Mouse (Mus musculus): ENCODE measurements at regions not wholly inside any gene's neighbourhood (a gene's known extent, or its start where the extent isn't known, plus 50 kb on each side); places are given as distances from the start of the nearest gene placed in this dataset.

DNA sequence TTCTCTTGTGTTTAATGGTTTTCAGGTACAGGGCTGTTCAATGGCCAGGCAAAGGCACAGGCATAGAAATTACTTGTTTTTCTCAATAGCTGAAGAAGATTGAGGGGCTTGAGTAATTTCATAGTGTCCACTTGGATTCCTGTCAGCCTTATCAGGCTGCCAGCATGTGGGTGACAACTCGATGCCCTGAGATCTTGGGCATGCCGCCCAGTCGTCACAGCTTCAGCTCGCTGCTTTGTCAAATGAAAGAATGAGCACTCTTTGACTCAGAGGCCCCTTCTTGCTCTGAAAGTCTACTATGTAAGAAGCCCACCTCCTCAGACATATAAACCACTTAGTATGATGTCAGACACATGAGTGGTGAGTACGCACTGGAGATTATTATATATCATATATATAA, 272.6 kb downstream of the Rwdd3 start:
- no peak for DNase-seq
- intact Hi-C loops (cut with DNase I): no loop called here

DNA sequence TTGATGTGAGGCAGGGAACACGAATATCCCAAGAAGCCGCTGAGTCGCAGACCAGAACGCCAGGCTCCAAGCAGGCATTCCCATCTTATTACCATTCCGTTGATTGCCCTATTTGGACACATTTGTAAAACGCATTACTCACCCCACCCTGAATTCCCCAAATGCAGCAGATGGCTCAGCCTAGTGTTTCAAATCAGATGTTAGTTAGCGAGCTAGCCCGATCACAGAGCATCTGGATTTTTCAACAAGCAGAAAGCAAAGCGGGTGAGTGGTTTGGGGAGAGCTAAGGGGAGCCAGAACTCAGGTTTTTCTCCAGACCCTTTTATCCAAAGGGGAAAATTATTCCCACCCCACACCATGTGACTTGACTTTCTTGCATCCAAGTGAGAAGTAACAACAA, 273.2 kb downstream of the Rwdd3 start:
- DNase-seq: no peak
- intact Hi-C loops (cut with DNase I): no loop called here

DNA sequence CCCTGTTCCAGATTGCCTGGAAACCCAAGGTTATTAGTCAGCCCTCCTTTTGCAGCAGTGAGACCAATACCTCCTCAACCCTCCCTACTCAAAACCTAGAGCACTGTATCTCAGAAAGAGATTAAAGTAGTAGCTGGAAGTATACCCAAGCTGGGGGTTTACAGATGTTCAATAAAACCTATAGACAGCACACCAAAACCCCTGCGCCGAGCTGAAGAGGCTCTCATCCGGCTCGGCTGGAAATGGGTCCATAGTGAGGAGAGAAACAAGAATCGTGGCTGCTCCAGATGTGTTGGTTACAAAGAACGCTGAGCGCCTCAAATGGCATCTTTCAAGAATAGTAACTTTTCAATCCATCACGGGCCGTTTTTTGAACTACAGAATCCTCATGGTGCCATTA, 273.7 kb downstream of the Rwdd3 start:
- no peak for DNase-seq
- intact Hi-C loops (cut with DNase I): no loop called here

DNA sequence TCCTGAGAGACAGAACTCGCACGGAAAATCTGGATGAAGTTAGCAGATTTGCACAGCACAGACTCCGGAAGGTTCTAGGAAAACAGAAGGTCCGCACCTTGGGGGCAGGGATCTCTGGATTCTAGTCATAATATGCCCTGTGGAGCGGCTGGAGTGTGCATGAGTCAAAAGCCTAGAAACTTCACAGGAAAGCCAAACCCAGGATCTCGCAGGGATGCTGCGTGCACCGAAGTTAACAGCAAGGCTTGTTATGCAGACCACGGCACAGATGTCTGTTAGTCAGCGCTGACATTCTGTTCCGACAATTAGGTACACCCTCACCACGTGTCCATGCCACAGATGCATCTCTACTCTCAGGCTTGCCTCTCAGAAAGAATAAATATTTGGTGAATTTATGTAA, 274.3 kb downstream of the Rwdd3 start:
- no peak for DNase-seq
- intact Hi-C loops (cut with DNase I): no loop called here

DNA sequence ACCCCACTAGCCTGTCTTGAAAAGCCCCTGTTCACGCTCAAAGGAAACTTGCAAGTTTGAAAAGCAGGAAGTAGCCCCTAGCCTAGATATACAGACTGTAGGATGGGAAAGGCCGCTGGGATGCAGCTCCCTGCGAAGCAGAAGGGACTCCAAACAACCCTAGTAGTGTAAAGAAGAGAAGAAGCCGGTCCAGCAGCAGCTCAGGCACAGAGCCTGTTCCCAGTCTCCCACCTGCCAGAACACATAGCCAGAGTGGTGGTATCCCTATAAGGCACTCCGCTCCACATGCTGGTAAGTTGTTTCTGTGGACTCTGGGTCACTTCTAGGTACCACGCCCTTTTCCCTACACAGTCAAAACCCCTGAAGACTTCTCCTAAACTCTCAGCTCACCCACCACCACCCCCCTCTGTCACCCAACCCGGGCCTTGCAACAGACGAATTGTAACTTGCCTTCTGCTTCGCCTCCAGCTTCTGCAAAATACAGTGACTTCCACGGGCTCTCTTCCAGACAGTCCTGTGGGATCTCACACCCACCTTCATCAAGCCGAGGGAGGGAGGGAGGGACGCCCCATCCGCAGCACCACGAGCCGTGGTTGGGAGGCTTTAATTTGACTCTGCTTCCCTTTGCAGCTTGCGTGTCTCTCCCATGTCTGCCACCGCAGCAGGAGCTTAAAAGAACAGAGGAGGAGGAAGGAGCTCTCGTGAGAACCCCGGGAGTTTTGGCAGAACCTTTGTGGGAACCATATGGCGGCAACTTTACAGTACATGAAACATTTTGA, 285.2 kb downstream of the Rwdd3 start:
- intact Hi-C loops (cut with DNase I): no loop called here
- no peak for DNase-seq

DNA sequence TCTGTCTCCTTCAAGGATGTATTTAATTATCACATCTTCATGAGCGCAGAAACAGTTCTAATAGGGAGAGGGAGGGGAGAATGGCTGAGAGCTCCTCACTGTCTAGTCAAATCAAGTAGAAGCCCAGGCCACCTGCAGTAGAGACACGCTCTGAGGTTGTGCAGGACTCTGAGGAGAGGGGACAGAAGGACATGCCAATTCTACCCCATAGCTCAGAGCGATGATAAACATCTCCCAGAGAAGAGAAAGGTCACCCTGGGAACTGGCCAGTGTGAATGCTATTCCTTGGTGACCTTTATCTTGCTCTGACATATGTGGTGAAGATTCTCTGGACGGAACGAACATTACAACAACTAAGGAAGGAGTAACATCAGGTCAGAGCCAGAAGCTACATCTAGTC, 286.1 kb downstream of the Rwdd3 start:
- no peak for DNase-seq
- intact Hi-C loops (cut with DNase I): no loop called here

DNA sequence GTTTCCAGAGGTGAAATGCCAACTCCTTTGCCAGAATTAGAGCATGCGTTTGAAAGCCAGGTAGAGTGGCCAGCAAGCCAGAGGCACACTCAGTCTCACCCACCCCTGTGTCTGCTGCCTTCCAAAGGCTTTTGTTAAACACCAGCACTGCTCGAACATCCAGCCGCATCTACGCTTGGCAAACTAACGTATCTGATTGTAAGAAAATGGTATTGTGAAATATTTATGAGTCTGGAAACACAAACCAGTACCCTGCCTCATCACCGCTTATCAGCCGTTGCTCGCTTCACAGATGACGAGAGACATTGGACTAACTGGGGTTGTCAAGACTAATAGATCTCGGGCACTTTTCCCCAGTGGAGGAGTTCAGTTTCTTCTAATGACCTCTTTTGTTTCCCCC, 287.3 kb downstream of the Rwdd3 start:
- intact Hi-C loops (cut with DNase I): no loop called here
- DNase-seq: no peak

DNA sequence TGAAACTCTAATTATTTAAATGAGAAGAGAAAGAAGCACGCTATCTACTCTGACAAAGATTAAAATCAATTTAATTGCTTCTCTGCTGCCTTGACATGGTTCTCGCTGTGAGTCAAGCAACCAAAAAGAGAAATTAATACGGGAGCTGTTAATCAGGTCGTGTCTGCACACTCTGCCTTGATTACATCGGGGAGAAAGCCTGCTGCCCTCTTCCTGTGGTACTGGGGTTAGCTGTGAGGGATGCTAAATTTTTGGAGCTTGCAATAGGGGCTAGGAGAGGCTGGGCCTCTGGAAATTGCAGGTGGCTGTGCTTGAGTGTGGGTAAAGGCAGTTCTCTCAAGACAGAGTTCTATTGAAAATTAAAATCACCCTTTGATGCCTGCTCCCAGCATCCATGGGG, 287.8 kb downstream of the Rwdd3 start:
- DNase-seq: no peak
- intact Hi-C loops (cut with DNase I): no loop called here

DNA sequence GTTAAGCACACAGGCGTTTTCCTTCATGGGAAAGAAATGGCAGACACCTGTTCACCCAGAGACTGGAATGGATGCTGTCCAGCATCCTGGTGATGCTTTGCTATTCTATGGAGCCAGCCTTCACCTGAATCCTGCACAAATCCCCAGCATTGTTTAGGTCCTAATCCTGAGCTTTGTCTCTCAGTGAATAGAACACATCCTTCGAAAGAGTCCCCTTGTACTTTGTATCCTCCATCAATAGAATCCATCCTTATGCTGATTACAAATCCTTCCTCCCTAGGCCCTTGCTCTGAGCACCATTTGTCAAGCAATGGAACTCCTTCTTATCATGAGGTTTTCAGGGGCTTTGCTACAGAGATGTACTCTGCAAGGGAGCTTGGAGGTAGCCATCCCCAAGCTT, 292.1 kb downstream of the Rwdd3 start:
- intact Hi-C loops (cut with DNase I): no loop called here
- no peak for DNase-seq

DNA sequence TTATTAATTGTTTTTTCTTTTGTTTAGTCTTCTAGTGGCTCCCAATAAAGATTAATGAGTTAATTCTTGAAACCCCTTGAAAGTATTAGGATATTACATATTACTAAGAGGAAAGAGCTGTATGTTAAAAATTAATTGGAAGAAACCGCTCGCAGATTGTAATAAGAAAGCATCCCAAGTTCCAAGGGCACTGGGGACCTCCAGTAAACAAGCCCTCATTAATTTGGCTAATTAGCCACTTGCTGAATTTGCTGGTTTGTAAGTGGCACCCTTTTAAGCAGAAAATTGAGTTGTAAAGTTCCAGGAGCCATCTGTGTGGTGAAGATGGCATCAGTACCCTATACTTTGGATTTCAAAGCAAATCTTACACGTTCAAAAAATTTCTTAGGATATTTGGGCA, 295.8 kb downstream of the Rwdd3 start:
- intact Hi-C loops (cut with DNase I): no loop called here
- no peak for DNase-seq

DNA sequence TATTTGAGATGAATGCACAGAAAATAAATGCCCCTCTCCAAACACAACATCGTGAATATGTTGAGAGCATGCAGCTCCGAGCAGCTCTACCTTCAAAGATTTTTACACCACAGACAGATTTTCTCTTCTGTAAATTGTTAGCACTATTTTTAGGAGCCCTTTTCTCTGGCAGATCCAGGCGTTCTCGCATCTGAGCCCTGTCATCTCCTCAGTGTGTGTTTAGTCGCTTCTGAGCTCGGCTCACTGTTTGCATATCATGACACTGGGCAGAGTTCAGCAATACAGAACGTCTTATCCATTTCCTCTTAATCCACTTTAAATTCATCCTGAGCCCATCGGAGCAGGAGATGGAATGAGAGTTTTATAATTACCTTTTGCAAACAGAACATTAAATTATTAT, 306.5 kb downstream of the Rwdd3 start:
- intact Hi-C loops (cut with DNase I): no loop called here
- DNase-seq: no peak

DNA sequence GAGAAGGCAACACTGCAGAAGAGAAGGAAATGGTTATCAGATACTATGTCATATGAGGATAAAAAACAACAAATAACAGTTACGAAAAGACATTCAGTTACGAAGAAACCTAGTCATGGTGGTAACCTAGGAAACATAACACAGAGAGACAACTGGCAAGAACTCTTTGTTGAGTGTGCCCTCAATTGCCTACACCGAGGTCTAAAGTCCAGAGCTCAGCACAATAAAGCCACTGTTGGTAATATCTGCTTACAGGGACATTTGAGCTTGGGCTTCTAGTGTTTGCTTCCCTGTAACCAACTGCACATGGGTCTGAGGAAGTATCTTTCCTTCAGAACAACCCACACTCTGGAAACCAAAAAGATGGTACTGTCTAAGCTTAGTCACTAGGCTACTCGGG, 309.9 kb downstream of the Rwdd3 start:
- no peak for DNase-seq
- intact Hi-C loops (cut with DNase I): no loop called here

DNA sequence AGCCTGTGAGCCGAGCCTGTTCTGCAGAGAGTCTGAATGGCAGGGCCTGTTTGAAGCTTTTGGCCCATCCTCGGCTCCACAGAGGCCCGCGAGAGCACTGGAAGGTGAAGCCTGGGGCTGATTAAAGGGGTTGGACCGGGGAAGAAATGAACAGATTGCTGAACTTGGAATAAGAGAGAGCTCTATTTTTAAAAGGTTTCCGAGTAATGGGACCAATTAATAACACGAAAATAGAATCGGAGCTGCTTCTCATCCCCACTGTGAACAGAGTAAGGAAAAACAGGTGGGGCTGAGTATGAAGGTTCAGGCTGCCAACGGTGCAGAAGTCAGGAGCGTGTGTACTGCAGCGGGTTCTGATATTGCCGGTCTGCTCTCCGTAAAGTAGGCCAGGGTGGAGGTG, 313.2 kb downstream of the Rwdd3 start:
- DNase-seq: no peak
- intact Hi-C loops (cut with DNase I): no loop called here

DNA sequence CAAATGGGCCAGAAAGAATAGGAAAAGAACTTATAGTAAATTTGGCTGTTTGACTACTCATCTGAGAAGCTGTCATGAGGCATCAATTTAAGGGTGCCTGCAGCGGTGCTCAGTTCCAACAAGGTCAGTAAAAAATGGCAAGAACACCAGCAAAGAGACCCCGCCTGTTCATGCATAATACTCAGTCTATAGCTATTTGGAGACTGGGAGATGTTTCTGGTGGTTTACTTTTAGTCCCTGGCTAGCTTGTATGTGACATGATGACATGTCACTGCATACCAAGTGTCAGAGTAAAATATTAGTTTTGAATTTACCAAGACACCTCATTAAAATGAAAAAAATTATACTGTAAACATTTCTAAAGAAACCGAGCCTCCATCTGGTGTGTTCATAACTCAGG, 317.2 kb downstream of the Rwdd3 start:
- DNase-seq: no peak
- intact Hi-C loops (cut with DNase I): no loop called here

DNA sequence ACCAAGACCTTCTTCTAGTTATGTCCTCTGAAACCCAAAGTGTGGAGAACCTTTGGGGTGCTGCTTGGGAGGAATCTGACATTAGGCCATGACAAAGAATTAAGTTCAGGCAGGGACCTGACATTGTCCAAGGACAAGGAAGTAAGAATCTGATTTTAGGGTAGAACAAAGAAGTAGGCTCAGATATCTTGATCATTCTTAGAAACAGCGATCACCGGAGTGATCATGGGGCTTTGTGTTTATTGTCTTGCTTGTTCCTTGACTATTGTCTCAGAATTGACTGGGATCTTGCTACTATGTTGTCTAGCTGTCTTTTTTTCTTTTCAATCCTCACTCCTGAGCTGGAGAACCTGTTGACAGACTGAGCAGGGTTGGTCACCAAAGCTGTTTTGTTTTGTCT, 327.9 kb downstream of the Rwdd3 start:
- intact Hi-C loops (cut with DNase I): no loop called here
- DNase-seq: no peak

DNA sequence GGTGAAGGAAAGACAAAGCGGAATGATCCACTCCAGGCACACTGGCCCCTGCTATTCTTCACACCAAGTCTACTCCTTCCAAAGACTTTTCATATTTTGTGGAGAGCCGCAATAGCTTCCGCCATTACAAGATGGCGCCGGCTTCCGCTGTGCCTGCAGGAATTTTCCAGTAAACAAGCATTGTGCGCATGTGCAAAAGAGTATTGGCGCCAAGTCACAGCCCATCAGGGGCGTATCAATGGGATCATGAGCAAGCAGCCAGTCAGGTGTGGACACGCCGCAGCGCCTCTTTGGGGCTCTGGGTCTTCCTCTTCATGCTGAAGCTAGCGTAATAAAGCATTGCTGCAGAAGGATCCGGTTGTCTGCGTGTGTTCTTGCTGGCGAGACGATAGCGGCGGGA, 348.0 kb downstream of the Rwdd3 start:
- intact Hi-C loops (cut with DNase I): no loop called here
- no peak for DNase-seq

DNA sequence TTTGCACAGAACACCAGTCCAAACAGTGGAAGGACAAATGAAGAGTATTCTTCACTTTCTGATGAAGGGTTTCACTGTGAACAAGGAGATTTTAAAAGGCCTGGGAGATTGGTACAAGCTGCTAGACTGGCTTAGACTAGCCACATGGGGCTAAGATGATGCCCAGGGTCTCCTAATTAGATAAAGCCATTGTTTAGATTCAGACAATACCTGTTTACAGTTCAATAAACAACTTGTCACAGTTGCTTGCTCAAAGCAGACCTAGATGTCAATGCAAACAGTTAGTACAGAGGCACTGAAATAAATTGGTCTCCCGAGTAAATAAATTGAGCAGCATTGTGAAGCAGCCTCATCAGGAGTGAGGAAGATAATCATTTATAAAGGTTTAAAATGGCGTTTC, 359.6 kb downstream of the Rwdd3 start:
- intact Hi-C loops (cut with DNase I): no loop called here
- no peak for DNase-seq

DNA sequence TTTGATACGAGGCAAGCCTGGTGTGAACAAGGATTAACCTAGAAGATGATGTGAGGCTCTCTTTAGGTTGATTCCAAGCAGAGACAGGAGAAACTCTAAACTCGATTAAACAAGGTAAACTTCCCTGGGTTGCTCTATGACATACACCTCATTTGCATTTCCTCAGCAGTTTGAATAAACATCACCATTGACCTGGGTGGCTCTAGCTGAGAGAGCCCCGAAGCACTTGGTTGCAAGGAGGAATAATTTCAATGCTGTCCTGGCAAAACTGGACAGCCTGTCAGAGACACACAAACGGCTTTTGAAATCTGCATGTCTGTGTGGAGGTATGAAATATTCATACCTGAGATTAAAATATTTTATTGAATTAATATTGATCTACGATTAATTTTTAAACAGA, 361.0 kb downstream of the Rwdd3 start:
- DNase-seq: no peak
- intact Hi-C loops (cut with DNase I): no loop called here

DNA sequence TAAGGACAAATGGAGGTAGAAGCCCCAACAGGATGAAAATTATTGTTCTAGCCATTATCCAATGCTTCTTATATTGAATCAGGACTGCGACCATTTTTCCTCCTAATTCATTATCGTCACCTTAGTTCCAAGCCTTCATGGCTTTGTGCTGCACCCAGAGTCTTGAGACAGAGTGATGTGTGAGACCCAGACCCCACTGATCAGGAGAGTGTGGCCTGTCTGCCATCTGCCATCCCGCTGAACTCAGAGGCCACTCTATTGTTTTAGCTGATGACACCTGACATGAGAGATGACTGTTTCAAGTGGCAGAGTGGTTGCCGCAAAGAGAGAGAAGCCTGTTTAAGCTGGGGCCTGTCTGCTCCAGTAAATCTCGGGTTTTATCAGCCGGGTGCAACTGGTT, 361.4 kb downstream of the Rwdd3 start:
- no peak for DNase-seq
- intact Hi-C loops (cut with DNase I): no loop called here

DNA sequence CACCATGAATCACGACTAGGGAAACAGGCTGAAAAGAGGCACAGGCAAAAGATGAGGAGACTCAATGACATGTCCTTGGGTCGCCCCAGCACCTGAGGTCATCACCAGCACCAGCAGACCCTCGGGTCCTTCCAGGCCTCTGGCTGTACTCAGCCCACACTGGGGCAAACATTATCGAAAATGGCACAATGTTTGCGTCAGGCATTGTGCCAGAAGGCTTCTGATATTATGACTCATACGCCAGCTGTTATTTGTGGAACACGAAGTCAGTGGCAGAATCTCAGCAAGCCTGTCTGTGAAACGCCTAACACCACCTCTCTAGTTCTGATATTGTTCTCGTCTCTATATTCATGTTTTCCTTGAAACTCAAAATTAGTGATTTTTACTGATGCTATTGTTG, 384.8 kb downstream of the Rwdd3 start:
- intact Hi-C loops (cut with DNase I): no loop called here
- DNase-seq: peak; percentile 27 to 48

DNA sequence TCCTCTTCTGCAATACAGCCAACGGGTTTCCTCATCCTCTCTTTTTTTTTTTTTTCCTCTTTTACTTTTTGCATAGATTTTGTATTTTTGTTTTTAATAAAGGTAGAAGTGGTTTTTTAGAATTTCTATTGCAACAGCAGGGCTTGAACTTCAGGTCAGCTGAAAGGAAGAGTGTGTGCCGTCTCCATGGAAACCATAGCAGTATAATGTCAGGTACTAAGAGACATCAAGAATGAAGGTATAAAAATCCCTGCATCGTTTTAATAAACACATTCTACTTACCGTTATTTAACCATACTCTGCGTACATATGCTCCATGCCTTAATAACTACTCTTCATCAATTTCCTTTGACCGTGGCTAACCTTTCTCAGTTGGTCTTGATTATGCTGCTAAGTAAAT, 390.0 kb downstream of the Rwdd3 start:
- intact Hi-C loops (cut with DNase I): no loop called here
- DNase-seq: no peak

DNA sequence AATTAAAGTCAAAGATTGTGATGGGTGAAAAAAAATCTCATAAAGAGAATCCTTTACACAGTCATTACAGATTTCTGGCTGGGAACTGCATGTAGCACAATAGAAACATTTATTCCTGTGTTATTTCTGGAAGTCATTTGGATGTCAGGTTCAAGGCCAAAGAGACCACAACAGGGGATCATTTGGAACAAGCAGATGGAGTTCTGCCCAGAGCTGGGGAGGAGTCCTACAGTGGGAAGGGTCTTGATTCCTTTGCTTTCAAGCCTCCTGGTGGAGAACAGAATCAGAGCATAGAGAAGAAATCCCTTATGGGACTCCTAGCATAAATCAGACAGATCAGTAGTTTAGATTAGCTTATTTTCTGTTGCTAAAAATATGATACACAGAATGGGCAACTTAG, 392.4 kb downstream of the Rwdd3 start:
- DNase-seq: no peak
- intact Hi-C loops (cut with DNase I): no loop called here

DNA sequence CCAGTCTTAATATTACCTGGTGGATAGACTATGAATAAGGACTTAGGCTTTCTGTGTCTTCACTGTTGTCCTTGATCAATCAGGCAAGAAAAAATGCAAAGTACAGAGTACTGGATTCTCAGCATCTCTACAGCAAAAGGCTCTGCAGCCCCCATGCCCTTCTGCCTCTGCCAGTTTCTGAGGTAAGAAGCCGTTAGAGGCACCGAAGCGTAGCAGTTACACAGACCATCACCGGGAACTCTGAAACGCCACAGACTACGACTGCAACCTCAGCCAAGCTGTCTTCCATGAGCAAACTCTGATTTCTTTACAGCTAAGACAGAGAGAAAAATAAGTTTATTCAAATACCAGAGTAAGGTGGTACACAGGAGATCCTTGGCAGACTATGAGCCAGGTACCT, 396.5 kb downstream of the Rwdd3 start:
- no peak for DNase-seq
- intact Hi-C loops (cut with DNase I): no loop called here

Measured in heart, postnatal 36 days (tissue).